In genomic region chr14:18755410-18755809, GRCm38 (mm10) we compare ENCODE assay signal across 22 mouse cellular contexts.
A peak's percentile ranks its signal among the peaks of the same experiment; 100 is the strongest.
DNase-seq lines count a peak whose midpoint lies in the region; ATAC-seq lines count a peak whose summit lies in the region.
"Had no signal": no experiment of that assay in that cellular context is flagged by ENCODE, and none has a peak within 500 bp of the region (broad histone marks: within the 10 kb centered on the region; RNA-seq: fewer than 3 reads in every experiment).

No protein-coding gene starts in this region.

- WGBS in hindbrain, embryonic 15.5 days: 71% methylated on average over 1 of the region's 1 CpGs
- WGBS in hindbrain, embryonic 13.5 days: 74% methylated on average over 1 of the region's 1 CpGs

- no peak overlapping the region for H3K27ac ChIP-seq in hindbrain, embryonic 15.5 days (replicated peaks)
- H3K27ac ChIP-seq in hindbrain, embryonic 13.5 days: no peak overlapping the region
- H3K27ac ChIP-seq: embryonic facial prominence, embryonic 10.5 days; forebrain, embryonic 13.5 days; heart, adult 2 months; heart, embryonic 15.5 days; intestine, embryonic 15.5 days had no signal

- no peaks in the 10 kb centered on the region for H3K36me3 ChIP-seq in hindbrain, embryonic 15.5 days
- no peaks in the 10 kb centered on the region for H3K36me3 ChIP-seq in hindbrain, embryonic 13.5 days
- H3K36me3 ChIP-seq: embryonic facial prominence, embryonic 10.5 days; heart, embryonic 15.5 days; intestine, embryonic 15.5 days had no signal

- no peak overlapping the region for H3K4me3 ChIP-seq in hindbrain, embryonic 15.5 days
- H3K4me3 ChIP-seq in hindbrain, embryonic 13.5 days: no peak overlapping the region
- H3K4me3 ChIP-seq: embryonic facial prominence, embryonic 10.5 days; forebrain, embryonic 13.5 days; heart, adult 2 months; heart, embryonic 15.5 days; intestine, embryonic 15.5 days had no signal

- 0 out of 2 replicates have a peak, but pooled peaks cover 4% of the 10 kb centered on the region for H3K9me3 ChIP-seq in hindbrain, embryonic 15.5 days
- no peaks in the 10 kb centered on the region for H3K9me3 ChIP-seq in hindbrain, embryonic 13.5 days
- H3K9me3 ChIP-seq: forebrain, embryonic 13.5 days; heart, embryonic 15.5 days; intestine, embryonic 15.5 days had no signal

- H3K4me1 ChIP-seq in hindbrain, embryonic 15.5 days (replicated peaks): peaks cover 7% of the 10 kb centered on the region; the same call in 1 of the 2 replicates
- peaks cover 5% of the 10 kb centered on the region; the same call in 1 of the 2 replicates for H3K4me1 ChIP-seq in hindbrain, embryonic 13.5 days (replicated peaks)
- H3K4me1 ChIP-seq: embryonic facial prominence, embryonic 10.5 days; intestine, embryonic 15.5 days had no signal

- 0 out of 2 replicates have a peak, but pooled peaks have one; percentile 39 for ATAC-seq in hindbrain, embryonic 15.5 days (ENCODE audit: low FRiP score, low read depth)
- ATAC-seq in hindbrain, embryonic 13.5 days (ENCODE audit: low FRiP score): no peak
- ATAC-seq in megakaryocyte progenitor cell, adult 5-6 weeks (replicated peaks; ENCODE audit: poor library complexity): no peak
- ATAC-seq: activated CD4-positive, CD25-positive, alpha-beta regulatory T cell, adult 4 months; forebrain, embryonic 13.5 days; forebrain, postnatal 0 days; intestine, embryonic 15.5 days; Patski had no signal

- H3K4me2 ChIP-seq in hindbrain, embryonic 15.5 days: no peak overlapping the region
- no peak overlapping the region for H3K4me2 ChIP-seq in hindbrain, embryonic 13.5 days
- H3K4me2 ChIP-seq: forebrain, embryonic 13.5 days; heart, embryonic 11.5 days; heart, embryonic 15.5 days; intestine, embryonic 15.5 days had no signal

- no peak overlapping the region for H3K9ac ChIP-seq in hindbrain, embryonic 15.5 days
- no peak overlapping the region for H3K9ac ChIP-seq in hindbrain, embryonic 13.5 days
- H3K9ac ChIP-seq: forebrain, embryonic 13.5 days; forebrain, postnatal 0 days; heart, embryonic 15.5 days; intestine, embryonic 15.5 days had no signal

- peak; percentile 70 for DNase-seq in brain, adult 2 months (ENCODE audit: low read depth, low spot score)
- DNase-seq in cerebellum, adult 11-12 months: peak; percentile 32
- DNase-seq in cerebellum, adult 9-11 months: peak; percentile 48
- DNase-seq in right cerebral cortex, adult 2 months (ENCODE audit: low spot score in 2 of 2): no peak
- no peak for DNase-seq in left cerebral cortex, postnatal 10 days (ENCODE audit: extremely low spot score in 1 of 2, low spot score in 2 of 2)
- DNase-seq: adrenal gland, postnatal 14 days; forebrain, postnatal 0 days; gastrocnemius, postnatal 14 days; heart, adult 2 months; heart, postnatal 14 days; kidney, adult 18-20 months had no signal

- H3K27me3 ChIP-seq in hindbrain, embryonic 15.5 days: no peaks in the 10 kb centered on the region
- no peaks in the 10 kb centered on the region for H3K27me3 ChIP-seq in hindbrain, embryonic 13.5 days
- H3K27me3 ChIP-seq: CH12.LX; forebrain, embryonic 13.5 days; heart, embryonic 15.5 days; intestine, embryonic 15.5 days; Patski had no signal

- intact Hi-C loops in left cerebral cortex, postnatal 10 days (cut with DNase I): no loop called here

Comparison
In these comparisons a context has a peak if more than half of its experiments do, and no peak if none do; other contexts are left out.
1. DNase-seq: peak in brain, adult 2 months (single experiment), cerebellum, adult 11-12 months (single experiment) and cerebellum, adult 9-11 months (single experiment); none in right cerebral cortex, adult 2 months (0 of 2) and left cerebral cortex, postnatal 10 days (0 of 2).